Mouse (Mus musculus) kidney, embryonic 15.5 days (tissue): Measurements from ENCODE around the gene A730071L15Rik. TPM values are rescaled to one million over a fixed set of nuclear protein-coding genes. Genes with fewer than 3 reads are reported as not detected.

Experiments
- ATAC-seq: fragments of 200-750 bp; cut with Nextera tagmentation; replicated peaks from 2 replicates; pipeline ENCODE4 v1.8.0; 2017; ENCODE audit warnings: moderate TSS enrichment; ENCODE audit not compliant: low FRiP score
- H3K27ac ChIP-seq: fragments of 300-500 bp; sonication (generic); 2 replicates; pipeline ENCODE4 v1.5.1; 2015; ENCODE audit warnings: mild to moderate bottlenecking, inconsistent platforms
- H3K27me3 ChIP-seq: fragments of 300-500 bp; sonication (generic); 2 replicates; pipeline ENCODE4 v1.6.1; 2015; ENCODE audit warnings: inconsistent platforms
- H3K36me3 ChIP-seq: fragments of 300-500 bp; sonication (generic); 2 replicates; pipeline ENCODE4 v1.6.1; 2015; ENCODE audit warnings: inconsistent platforms
- H3K4me1 ChIP-seq: fragments of 300-500 bp; sonication (generic); 2 replicates; pipeline ENCODE4 v1.6.1; 2015; ENCODE audit warnings: inconsistent platforms
- H3K4me2 ChIP-seq: fragments of 300-500 bp; sonication (generic); 2 replicates; pipeline ENCODE4 v1.6.1; 2015; ENCODE audit warnings: moderate library complexity, mild to moderate bottlenecking, inconsistent platforms
- H3K4me3 ChIP-seq: fragments of 300-500 bp; sonication (generic); replicated peaks from 2 replicates; pipeline ENCODE4 v1.5.1; 2015; ENCODE audit warnings: mild to moderate bottlenecking, inconsistent platforms
- H3K9ac ChIP-seq: fragments of 300-500 bp; sonication (generic); 2 replicates; pipeline ENCODE4 v1.6.1; 2015; ENCODE audit warnings: mild to moderate bottlenecking, inconsistent platforms
- H3K9me3 ChIP-seq: fragments of 300-500 bp; sonication (generic); replicated peaks from 2 replicates; pipeline ENCODE4 v1.6.1; 2016; ENCODE audit warnings: inconsistent platforms
- WGBS: fragments of 180-500 bp; shearing (Covaris S2); methylation state at CpG from one replicate; pipeline ENCODE4 v1.1.7; 2015; ENCODE audit warnings: mixed read lengths; 5-methylcytosine and 5-hydroxymethylcytosine counted together
- polyA plus RNA-seq: library from polyadenylated mRNA; unstranded; fragments of >200 nt; fragmentation: Nextera tagmentation; extraction: Ambion mirVana; gene quantifications from 2 replicates; pipeline ENCODE4 v1.2.1, GENCODE M21; 2015

The A730071L15Rik gene
- 0.40 and 0.59 TPM in 2 replicates for polyA plus RNA-seq

- H3K36me3 ChIP-seq = no peaks in the 10 kb centered on the region
- H3K4me2 ChIP-seq = peak within 1 kb of the TSS; percentile 82
- ATAC-seq = peak; percentile 84
- H3K9ac ChIP-seq = peak within 1 kb of the TSS; percentile 76
- peak within 1 kb of the TSS; percentile 99 for H3K27ac ChIP-seq
- under 1% methylated on average over 35 of the region's 35 CpGs for WGBS
- H3K27me3 ChIP-seq = no peaks in the 10 kb centered on the region
- peaks cover 23% of the 10 kb centered on the region for H3K4me1 ChIP-seq
- peak within 1 kb of the TSS; percentile 72 for H3K4me3 ChIP-seq
- no peaks in the 10 kb centered on the region for H3K9me3 ChIP-seq
These were observed at the start of gene A730071L15Rik for GRCm38 (mm10) chr11:6199410-6200086. Gene A730071L15Rik (plus strand): TSS chr11:6200029.

- no peak overlapping the region for H3K4me3 ChIP-seq
- no peak overlapping the region for H3K27ac ChIP-seq
- peaks cover 23% of the 10 kb centered on the region for H3K36me3 ChIP-seq
- 84% methylated on average over 4 of the region's 4 CpGs for WGBS
- H3K9ac ChIP-seq = no peak overlapping the region
- peaks cover 9% of the 10 kb centered on the region for H3K4me1 ChIP-seq
- no peaks in the 10 kb centered on the region for H3K27me3 ChIP-seq
- H3K4me2 ChIP-seq = no peak overlapping the region
- ATAC-seq = no peak
- H3K9me3 ChIP-seq = no peaks in the 10 kb centered on the region
These were observed 47.0 kb upstream of the A730071L15Rik start for GRCm38 (mm10) chr11:6152864-6153263.

DNA sequence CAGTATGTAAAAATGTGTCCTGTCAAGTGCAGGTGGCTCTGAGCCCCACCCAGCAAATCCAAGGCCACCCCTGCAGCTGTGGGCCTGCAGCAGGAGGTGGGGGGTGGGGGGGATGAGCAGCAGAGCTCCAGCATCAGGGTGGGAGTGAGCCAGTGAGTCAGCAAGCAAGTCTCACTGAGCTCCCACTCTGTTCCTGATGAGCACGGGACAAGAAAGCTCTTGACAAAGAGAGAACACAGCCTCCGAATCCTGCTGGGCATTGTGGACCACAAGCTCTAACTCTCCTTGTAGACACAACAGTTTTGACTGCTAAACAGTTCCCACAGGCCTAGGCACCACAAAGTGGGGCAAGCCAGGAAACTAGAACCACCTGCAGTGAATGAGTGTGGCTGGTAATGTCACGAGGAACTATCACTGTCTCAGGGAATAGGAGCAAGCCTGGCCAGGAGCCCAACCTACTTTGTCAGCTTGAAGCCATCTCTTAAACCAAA is 45.6 kb upstream of the A730071L15Rik start:
- H3K36me3 ChIP-seq = peaks cover 14% of the 10 kb centered on the region
- no peak overlapping the region for H3K9ac ChIP-seq
- no peak overlapping the region for H3K4me2 ChIP-seq
- H3K4me3 ChIP-seq = no peak overlapping the region
- 59% methylated on average over 3 of the region's 3 CpGs for WGBS
- H3K27me3 ChIP-seq = no peaks in the 10 kb centered on the region
- H3K4me1 ChIP-seq = peaks cover 9% of the 10 kb centered on the region
- no peak overlapping the region for H3K27ac ChIP-seq
- ATAC-seq = no peak
- H3K9me3 ChIP-seq = no peaks in the 10 kb centered on the region

DNA sequence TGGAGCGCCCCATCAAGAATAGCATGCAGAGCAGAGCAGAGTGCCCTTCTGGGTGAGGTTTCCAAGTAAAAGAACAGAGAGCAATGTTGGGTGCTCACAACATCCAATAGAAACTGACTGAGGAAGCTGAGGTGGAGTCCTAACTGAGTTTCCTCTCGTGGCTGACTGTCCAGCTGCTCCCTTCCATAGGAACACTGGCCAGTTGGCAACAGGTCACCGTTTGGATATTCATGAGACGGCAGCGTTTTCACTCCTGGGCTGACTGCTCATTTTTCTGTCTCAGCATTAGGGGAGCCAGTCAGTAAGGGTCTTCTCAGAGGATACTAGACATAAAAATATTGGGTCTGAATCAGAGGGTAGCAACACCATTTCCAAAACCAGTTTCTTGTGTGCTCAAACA is 43.2 kb upstream of the A730071L15Rik start:
- Histone ChIP-seq H3K4me1 (peaks cover 9% of the 10 kb centered on the region), H3K9ac (no peak overlapping the region), H3K27me3 (no peaks in the 10 kb centered on the region), H3K36me3 (no peaks in the 10 kb centered on the region), H3K4me2 (no peak overlapping the region), H3K4me3 (no peak overlapping the region), H3K27ac (no peak overlapping the region), H3K9me3 (no peaks in the 10 kb centered on the region)
- WGBS = 81% methylated on average over 5 of the region's 5 CpGs
- ATAC-seq = no peak

DNA sequence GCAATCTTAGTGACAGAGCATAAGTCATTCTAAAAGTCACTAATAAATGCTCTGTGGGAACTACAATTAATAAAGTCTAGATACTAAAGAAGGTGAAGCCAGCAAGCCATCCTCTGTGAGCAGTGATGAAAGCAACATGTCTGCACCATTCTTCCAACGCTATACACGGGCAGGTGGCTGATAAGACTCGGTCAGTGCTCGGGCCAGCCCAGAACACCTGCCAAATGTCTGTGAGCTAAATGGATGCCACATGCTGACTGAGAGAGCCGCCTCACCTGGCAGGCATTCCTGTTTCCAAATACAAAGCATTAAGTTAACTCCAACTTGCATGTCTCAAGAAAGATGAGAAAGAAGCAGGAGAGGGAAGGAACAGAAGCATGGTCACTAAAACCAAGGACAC is 42.7 kb upstream of the A730071L15Rik start:
- Histone ChIP-seq H3K36me3 (no peaks in the 10 kb centered on the region), H3K4me2 (no peak overlapping the region), H3K9ac (no peak overlapping the region), H3K27ac (no peak overlapping the region), H3K27me3 (no peaks in the 10 kb centered on the region), H3K4me3 (no peak overlapping the region), H3K4me1 (peaks cover 9% of the 10 kb centered on the region), H3K9me3 (no peaks in the 10 kb centered on the region)
- WGBS = 89% methylated on average over 5 of the region's 5 CpGs
- ATAC-seq = no peak

DNA sequence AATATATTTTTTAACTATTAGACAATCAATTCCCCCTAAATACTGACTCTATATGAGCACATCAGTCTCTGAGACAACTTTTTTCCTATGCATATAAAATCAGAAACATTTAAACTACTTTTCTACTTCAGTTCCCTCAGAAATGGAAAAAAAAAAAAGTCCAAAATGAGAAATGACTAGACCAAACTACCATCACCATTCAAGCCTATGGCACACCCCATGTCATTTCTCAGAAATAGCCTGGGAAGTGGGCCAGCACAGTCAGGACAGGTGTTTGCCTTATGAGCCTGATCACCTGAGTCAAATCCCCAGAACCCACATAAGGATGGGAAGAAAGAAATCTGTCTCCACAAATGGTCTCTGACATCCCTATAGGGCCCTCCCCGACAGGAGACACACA is 41.3 kb upstream of the A730071L15Rik start:
- H3K27me3 ChIP-seq = no peaks in the 10 kb centered on the region
- peaks cover 9% of the 10 kb centered on the region for H3K4me1 ChIP-seq
- H3K36me3 ChIP-seq = no peaks in the 10 kb centered on the region
- WGBS = 88% methylated on average over 1 of the region's 1 CpGs
- no peaks in the 10 kb centered on the region for H3K9me3 ChIP-seq
- H3K4me3 ChIP-seq = no peak overlapping the region
- no peak for ATAC-seq
- no peak overlapping the region for H3K4me2 ChIP-seq
- H3K27ac ChIP-seq = no peak overlapping the region
- H3K9ac ChIP-seq = no peak overlapping the region

GRCm38 (mm10) chr11:6159704-6160275 is 40.0 kb upstream of the A730071L15Rik start:
- no peak overlapping the region for H3K27ac ChIP-seq
- no peak for ATAC-seq
- H3K36me3 ChIP-seq = no peaks in the 10 kb centered on the region
- 85% methylated on average over 4 of the region's 4 CpGs for WGBS
- H3K27me3 ChIP-seq = no peaks in the 10 kb centered on the region
- H3K9me3 ChIP-seq = no peaks in the 10 kb centered on the region
- no peak overlapping the region for H3K4me2 ChIP-seq
- H3K4me3 ChIP-seq = no peak overlapping the region
- H3K4me1 ChIP-seq = no peaks in the 10 kb centered on the region
- H3K9ac ChIP-seq = no peak overlapping the region

DNA sequence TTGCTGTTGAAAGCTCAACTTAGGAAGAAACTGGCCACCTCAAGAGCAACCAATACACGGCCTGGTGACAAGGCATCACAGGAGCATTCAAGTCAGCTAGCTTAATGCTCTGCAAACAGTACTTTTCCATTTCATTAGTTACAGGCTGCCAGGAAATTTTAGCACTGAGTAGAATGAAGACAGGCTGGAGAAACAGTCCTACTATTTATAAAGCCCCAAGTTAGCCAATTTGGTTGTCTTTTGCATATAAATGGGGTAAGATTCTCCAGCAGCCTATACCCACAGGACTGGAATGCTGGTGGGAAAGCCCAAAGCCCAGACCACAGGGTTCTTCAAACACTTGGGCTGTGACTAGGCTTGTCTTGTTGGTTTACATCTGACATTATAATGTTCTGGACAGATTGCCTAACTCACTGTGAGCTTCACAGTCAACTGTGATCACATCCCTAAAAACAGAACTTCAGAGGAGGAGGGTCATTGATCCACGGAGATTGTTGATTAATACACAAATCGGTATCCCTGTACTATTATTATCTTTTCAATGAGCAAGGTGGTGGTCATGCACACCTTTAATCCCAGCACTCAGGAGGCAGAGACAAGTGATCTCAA is 39.1 kb upstream of the A730071L15Rik start:
- 81% methylated on average over 3 of the region's 3 CpGs for WGBS
- Histone ChIP-seq H3K27me3 (no peaks in the 10 kb centered on the region), H3K4me3 (no peak overlapping the region), H3K36me3 (no peaks in the 10 kb centered on the region), H3K9ac (no peak overlapping the region), H3K4me1 (no peaks in the 10 kb centered on the region), H3K27ac (no peak overlapping the region), H3K4me2 (no peak overlapping the region), H3K9me3 (no peaks in the 10 kb centered on the region)
- ATAC-seq = no peak

DNA sequence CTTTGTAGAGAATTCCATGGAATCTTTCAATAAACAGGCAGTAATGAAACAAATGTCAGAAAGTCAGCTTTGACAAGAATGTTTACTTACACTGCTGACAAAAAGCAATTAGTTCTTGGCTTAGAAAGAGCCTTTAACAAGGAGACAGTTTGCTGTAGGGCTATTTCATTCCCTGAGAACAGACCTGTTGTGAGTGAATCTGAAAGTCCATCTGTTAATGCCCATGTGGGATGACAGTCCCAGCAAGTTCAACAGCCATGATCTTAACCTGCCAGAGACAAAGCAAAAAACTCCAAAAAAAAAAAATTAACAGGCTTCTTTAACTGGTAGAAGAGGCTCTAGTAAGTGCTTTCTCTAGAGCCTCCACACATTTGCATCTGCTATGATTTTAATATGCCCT is 38.3 kb upstream of the A730071L15Rik start:
- H3K36me3 ChIP-seq = no peaks in the 10 kb centered on the region
- no peak for ATAC-seq

DNA sequence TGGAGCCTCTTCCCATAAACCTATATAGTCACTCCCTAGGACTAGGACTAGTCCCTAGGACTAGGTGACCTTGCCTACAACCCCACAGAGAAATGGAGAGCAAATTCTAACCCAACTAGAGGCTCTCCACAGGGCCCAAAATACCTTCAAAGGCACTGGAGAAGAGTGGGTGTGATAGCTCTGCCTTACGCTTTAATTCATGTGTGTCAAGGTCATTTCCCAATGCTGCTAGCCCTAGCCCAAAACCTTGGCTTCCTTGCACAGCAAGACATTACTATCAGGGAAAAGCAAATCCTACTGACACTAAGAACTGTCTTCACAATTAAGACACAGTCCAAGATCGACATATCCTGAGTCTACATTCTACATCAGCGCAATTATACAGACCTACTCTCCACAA is 36.8 kb upstream of the A730071L15Rik start:
- Histone ChIP-seq H3K4me1 (no peaks in the 10 kb centered on the region), H3K27ac (no peak overlapping the region)
- 97% methylated on average over 3 of the region's 3 CpGs for WGBS

More for the DNA sequence above, 38.3 kb upstream of the A730071L15Rik start:
- H3K4me3 ChIP-seq = no peak overlapping the region
- no peak overlapping the region for H3K9ac ChIP-seq
- no peaks in the 10 kb centered on the region for H3K9me3 ChIP-seq
- no peaks in the 10 kb centered on the region for H3K27me3 ChIP-seq
- H3K4me1 ChIP-seq = no peaks in the 10 kb centered on the region
- no peak overlapping the region for H3K4me2 ChIP-seq
- no peak overlapping the region for H3K27ac ChIP-seq

GRCm38 (mm10) chr11:6163706-6164105 is 36.1 kb upstream of the A730071L15Rik start:
- Histone ChIP-seq H3K9ac (no peak overlapping the region), H3K9me3 (no peaks in the 10 kb centered on the region), H3K4me1 (no peaks in the 10 kb centered on the region), H3K4me2 (no peak overlapping the region), H3K27me3 (no peaks in the 10 kb centered on the region), H3K4me3 (no peak overlapping the region), H3K36me3 (no peaks in the 10 kb centered on the region), H3K27ac (no peak overlapping the region)
- 88% methylated on average over 12 of the region's 12 CpGs for WGBS
- no peak for ATAC-seq

More for the DNA sequence above, 36.8 kb upstream of the A730071L15Rik start:
- H3K4me2 ChIP-seq = no peak overlapping the region
- H3K27me3 ChIP-seq = no peaks in the 10 kb centered on the region
- no peak for ATAC-seq
- H3K9me3 ChIP-seq = no peaks in the 10 kb centered on the region
- no peak overlapping the region for H3K9ac ChIP-seq
- no peak overlapping the region for H3K4me3 ChIP-seq
- no peaks in the 10 kb centered on the region for H3K36me3 ChIP-seq

- Histone ChIP-seq H3K9ac (no peak overlapping the region), H3K4me2 (no peak overlapping the region), H3K27ac (no peak overlapping the region), H3K27me3 (no peaks in the 10 kb centered on the region), H3K4me3 (no peak overlapping the region), H3K9me3 (no peaks in the 10 kb centered on the region), H3K36me3 (no peaks in the 10 kb centered on the region), H3K4me1 (0 out of 2 replicates have a peak, but pooled peaks cover under 1% of the 10 kb centered on the region)
- WGBS = 93% methylated on average over 7 of the region's 7 CpGs
- ATAC-seq = no peak
These were observed 35.0 kb upstream of the A730071L15Rik start for GRCm38 (mm10) chr11:6164781-6165180.
